Mouse (Mus musculus): ENCODE measurements at regions not wholly inside any gene's neighbourhood (a gene's known extent, or its start where the extent isn't known, plus 50 kb on each side); places are given as distances from the start of the nearest gene placed in this dataset.
A peak's percentile ranks its signal among the peaks of the same experiment; 100 is the strongest.

GRCm38 (mm10) chr2:129955260-129955691 lies 56.9 kb upstream of the Tgm3 start:
- peak; percentile 19 for DNase-seq (ENCODE audit: low read depth)
- TF ChIP-seq POLR2A (IDR thresholded peaks at IDR 0.05; ENCODE audit: borderline replicate concordance, extremely low read depth, insufficient read depth, insufficient read length, poor library complexity, severe bottlenecking) (no peak), CTCF (IDR thresholded peaks at IDR 0.05; ENCODE audit: borderline replicate concordance, extremely low read depth, insufficient read depth, insufficient read length) (no peak)

GRCm38 (mm10) chr2:129958120-129958519 lies 54.0 kb upstream of the Tgm3 start:
- TF ChIP-seq CTCF (IDR thresholded peaks at IDR 0.05; ENCODE audit: borderline replicate concordance, extremely low read depth, insufficient read depth, insufficient read length) (no peak), POLR2A (IDR thresholded peaks at IDR 0.05; ENCODE audit: borderline replicate concordance, extremely low read depth, insufficient read depth, insufficient read length, poor library complexity, severe bottlenecking) (no peak)
- peak; percentile 35 for DNase-seq (ENCODE audit: low read depth)

GRCm38 (mm10) chr2:129960364-129960763 lies 51.8 kb upstream of the Tgm3 start:
- no peak for DNase-seq (ENCODE audit: low read depth)
- no peak for TF ChIP-seq CTCF (IDR thresholded peaks at IDR 0.05; ENCODE audit: borderline replicate concordance, extremely low read depth, insufficient read depth, insufficient read length)
- no peak for TF ChIP-seq POLR2A (IDR thresholded peaks at IDR 0.05; ENCODE audit: borderline replicate concordance, extremely low read depth, insufficient read depth, insufficient read length, poor library complexity, severe bottlenecking)

- TF ChIP-seq CTCF (IDR thresholded peaks at IDR 0.05; ENCODE audit: borderline replicate concordance, extremely low read depth, insufficient read depth, insufficient read length) (no peak), POLR2A (IDR thresholded peaks at IDR 0.05; ENCODE audit: borderline replicate concordance, extremely low read depth, insufficient read depth, insufficient read length, poor library complexity, severe bottlenecking) (no peak)
- no peak for DNase-seq (ENCODE audit: low read depth)
Observed at GRCm38 (mm10) chr2:129961522-129961921, 50.6 kb upstream of the Tgm3 start.
